In the genomic region with DNA sequence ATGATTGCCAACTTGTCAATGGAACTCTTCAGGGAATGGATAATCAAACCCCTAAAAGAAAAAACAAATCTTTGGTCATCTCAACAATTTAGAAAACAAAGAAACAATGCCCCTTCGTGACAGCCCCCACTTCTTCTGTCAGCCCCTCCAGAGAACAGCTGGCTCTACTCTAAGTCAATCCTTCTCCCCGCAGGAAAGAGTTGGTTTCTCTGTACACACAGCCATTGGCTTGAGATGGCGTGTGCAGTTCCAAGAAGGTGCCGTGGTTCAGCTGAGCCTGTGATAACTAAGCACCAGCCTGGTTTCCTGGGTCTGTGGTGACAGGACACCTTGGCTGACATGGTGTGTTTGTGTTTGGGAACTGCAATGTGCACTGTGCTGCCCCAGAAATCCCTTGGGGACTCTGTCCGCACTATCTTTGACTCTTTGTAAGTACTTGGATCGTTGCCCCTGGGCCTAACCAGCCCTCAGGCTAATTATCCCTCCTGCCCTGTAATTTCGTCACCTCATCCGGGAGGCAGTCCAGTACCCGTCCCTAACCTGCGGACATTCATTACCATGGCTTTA, we compare ENCODE assay signal across 19 mouse cellular contexts.
A peak's percentile ranks its signal among the peaks of the same experiment; 100 is the strongest.
DNase-seq lines count a peak whose midpoint lies in the region; ATAC-seq and TF ChIP-seq lines count a peak whose summit lies in the region.
"Had no signal": no experiment of that assay in that cellular context is flagged by ENCODE, and none has a peak within 500 bp of the region (broad histone marks: within the 10 kb centered on the region; RNA-seq: fewer than 3 reads in every experiment).

No protein-coding gene starts in this region.

- DNase-seq in adrenal gland, adult 2 months: peak; percentile 21
- DNase-seq in adrenal gland, postnatal 25 days: no peak
- peak; percentile 8 for DNase-seq in kidney, adult 9 months
- no peak for DNase-seq in kidney, postnatal 25 days
- DNase-seq in adipocyte (ENCODE audit: low spot score): peak; percentile 1
- peak; percentile 79 for DNase-seq in heart, postnatal 0 days (ENCODE audit: low spot score)
- DNase-seq in layer of hippocampus, postnatal 14 days (ENCODE audit: low spot score in 2 of 2): no peak
- DNase-seq: cerebellum, adult 9-10 months; kidney, postnatal 10 days; layer of hippocampus, adult 9-11 months; right cerebral cortex, postnatal 4 days had no signal

- H3K27me3 ChIP-seq in heart, postnatal 0 days (ENCODE audit: control insufficient read depth, insufficient read depth, low read length): peaks cover 80% of the 10 kb centered on the region
- H3K27me3 ChIP-seq: hindbrain, embryonic 15.5 days; Patski had no signal

- TF ChIP-seq EP300 in heart, postnatal 0 days (IDR thresholded peaks at IDR 0.05; ENCODE audit: low read depth): no peak

- H3K9me3 ChIP-seq in heart, postnatal 0 days (replicated peaks; ENCODE audit: control insufficient read depth, low read length): no peaks in the 10 kb centered on the region
- H3K9me3 ChIP-seq: forebrain, embryonic 12.5 days; hindbrain, embryonic 15.5 days; limb, embryonic 10.5 days; liver, embryonic 12.5 days had no signal

- 23% methylated on average over 10 of the region's 10 CpGs for WGBS in heart, postnatal 0 days

- ATAC-seq in heart, postnatal 0 days (ENCODE audit: insufficient read depth, low read depth): peak; percentile 87
- ATAC-seq in CD4-positive, CD25-positive, alpha-beta regulatory T cell, adult 4 months: no peak
- ATAC-seq: intestine, embryonic 16.5 days; liver, embryonic 12.5 days; Patski had no signal

- no peak for TF ChIP-seq CTCF in heart, postnatal 0 days (IDR thresholded peaks at IDR 0.05; ENCODE audit: low read depth)

- H3K4me1 ChIP-seq in heart, postnatal 0 days (ENCODE audit: control insufficient read depth, insufficient read depth): 0 out of 2 replicates have a peak, but pooled peaks cover 7% of the 10 kb centered on the region
- H3K4me1 ChIP-seq: hindbrain, embryonic 15.5 days; liver, embryonic 12.5 days had no signal

- no peak overlapping the region for H3K4me3 ChIP-seq in heart, postnatal 0 days (ENCODE audit: low read depth, low read length)
- H3K4me3 ChIP-seq: forebrain, embryonic 12.5 days; hindbrain, embryonic 15.5 days; limb, embryonic 10.5 days; liver, embryonic 12.5 days had no signal

- H3K9ac ChIP-seq in heart, postnatal 0 days (replicated peaks; ENCODE audit: low read depth, low read length): no peak overlapping the region
- H3K9ac ChIP-seq: forebrain, embryonic 12.5 days; hindbrain, embryonic 15.5 days; liver, embryonic 12.5 days had no signal

- H3K36me3 ChIP-seq in heart, postnatal 0 days (replicated peaks; ENCODE audit: control insufficient read depth, insufficient read depth, low read length): no peaks in the 10 kb centered on the region
- H3K36me3 ChIP-seq: forebrain, embryonic 12.5 days; hindbrain, embryonic 15.5 days; limb, embryonic 10.5 days; liver, embryonic 12.5 days had no signal

- no peak overlapping the region for H3K27ac ChIP-seq in heart, postnatal 0 days (ENCODE audit: low read depth)
- H3K27ac ChIP-seq: forebrain, embryonic 12.5 days; hindbrain, embryonic 15.5 days; limb, embryonic 10.5 days; liver, embryonic 12.5 days; stomach, postnatal 0 days had no signal

- H3K4me2 ChIP-seq in heart, postnatal 0 days (ENCODE audit: low read depth, low read length): no peak overlapping the region
- H3K4me2 ChIP-seq: forebrain, embryonic 12.5 days; hindbrain, embryonic 15.5 days; liver, embryonic 12.5 days had no signal

Comparison
In these comparisons a context has a peak if more than half of its experiments do, and no peak if none do; other contexts are left out.
1. DNase-seq: peak in adrenal gland, adult 2 months (single experiment), kidney, adult 9 months (single experiment), adipocyte (single experiment) and heart, postnatal 0 days (single experiment); none in adrenal gland, postnatal 25 days (single experiment), kidney, postnatal 25 days (0 of 2) and layer of hippocampus, postnatal 14 days (0 of 2).